Mouse (Mus musculus) mouse trophoblast stem cell (cell line): ENCODE measurements around the gene Jazf1.

Experiments used
- in situ Hi-C, 2 experiments: fragments of 300-500 bp; cut with MseI, MboI; formaldehyde crosslinking; loops; 2 replicates in 1 of 2; 3 replicates in 1 of 2; pipeline ENCODE4 v1.15.1; 2025

Gene Jazf1

GRCm38 (mm10) chr6:53014460-53015455 is 53.7 kb downstream of the Jazf1 start:
- in situ Hi-C loops, result no loop called here

DNA sequence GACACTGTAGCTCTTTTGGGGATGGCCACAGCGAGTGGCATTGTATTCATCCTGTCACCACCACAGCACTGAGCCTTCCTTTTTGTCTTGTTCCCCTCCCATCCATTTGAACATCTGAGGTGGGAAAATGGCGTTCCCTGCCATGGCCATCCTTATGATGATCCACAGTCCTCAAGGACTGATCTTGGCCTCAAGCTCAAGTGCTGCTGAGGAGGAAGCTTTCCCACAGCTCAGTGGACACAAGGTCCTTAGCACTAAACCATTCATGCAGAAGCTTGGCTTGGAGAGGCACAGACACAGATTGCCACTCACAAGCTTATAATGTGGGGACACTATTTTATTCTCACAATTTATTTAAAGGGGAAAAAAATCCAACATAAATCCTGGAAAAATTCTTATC is 58.1 kb downstream of the Jazf1 start:
- in situ Hi-C loops, result no loop called here

DNA sequence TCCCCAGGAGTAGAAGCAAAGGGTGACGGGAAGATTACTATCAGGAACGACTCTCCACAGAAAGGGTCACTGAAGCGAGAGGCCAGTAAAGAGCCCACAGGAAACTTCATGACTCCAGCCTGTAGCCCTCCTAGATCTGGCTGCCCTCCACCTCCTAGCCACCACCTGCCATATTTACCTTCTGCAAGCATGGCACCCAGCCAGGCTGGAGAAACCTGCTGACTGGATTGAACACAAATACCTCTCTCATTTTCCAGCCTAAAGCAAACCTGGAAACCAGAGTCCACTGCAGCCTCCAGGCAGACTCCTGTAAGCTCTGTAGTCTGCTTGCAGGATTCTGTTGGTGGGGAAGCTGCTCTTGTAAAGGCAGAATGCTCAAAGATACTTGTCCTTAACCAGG is 62.4 kb downstream of the Jazf1 start:
- in situ Hi-C loops, result no loop called here

- in situ Hi-C loops, result no loop called here
These were observed 62.9 kb downstream of the Jazf1 start for GRCm38 (mm10) chr6:53005544-53005943.

- in situ Hi-C loops, result no loop called here
These were observed 77.6 kb downstream of the Jazf1 start for GRCm38 (mm10) chr6:52990816-52991215.

GRCm38 (mm10) chr6:52987905-52988640 is 80.4 kb downstream of the Jazf1 start:
- in situ Hi-C loops, result no loop called here

DNA sequence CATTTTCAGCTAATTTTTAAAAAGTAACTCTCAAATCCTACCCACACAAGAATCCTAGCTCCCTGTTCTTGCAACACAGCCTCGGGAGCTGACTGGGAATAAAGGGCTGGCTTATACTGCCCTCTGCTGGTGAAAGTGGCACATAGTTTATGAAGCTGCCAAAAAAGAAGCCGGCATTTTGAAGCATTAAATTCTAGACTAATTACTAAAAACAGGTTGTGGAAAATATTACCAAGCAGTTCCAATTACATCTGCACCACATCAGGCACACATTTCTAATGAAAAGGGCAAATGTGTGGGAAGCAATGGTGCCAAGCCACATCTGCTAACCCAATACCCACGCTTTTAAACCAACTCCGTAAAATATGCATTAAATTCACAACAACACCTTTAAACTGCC is 81.0 kb downstream of the Jazf1 start:
- in situ Hi-C loops, result no loop called here

- in situ Hi-C loops, result no loop called here
These were observed 86.3 kb downstream of the Jazf1 start for GRCm38 (mm10) chr6:52982175-52982574.

DNA sequence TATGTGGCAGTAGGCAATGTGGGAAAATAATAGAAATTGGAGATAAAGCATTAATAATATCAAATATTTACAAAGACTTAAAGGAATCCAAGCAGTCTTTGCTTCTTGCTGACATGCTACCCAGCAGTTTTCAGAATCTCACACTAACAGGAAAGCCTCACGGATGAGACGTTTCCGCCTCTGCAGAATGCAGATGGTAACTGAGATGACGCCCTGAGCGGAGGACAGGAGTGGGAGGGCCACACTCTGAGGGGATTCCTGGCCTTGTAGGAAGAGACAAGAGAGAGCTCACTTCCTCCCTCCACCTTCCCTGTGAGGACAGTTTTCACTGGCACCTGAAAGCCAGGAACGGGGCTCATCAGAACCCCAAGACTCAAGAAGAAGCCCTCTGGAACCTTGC is 88.9 kb downstream of the Jazf1 start:
- in situ Hi-C loops, result no loop called here

- in situ Hi-C loops, result no loop called here
These were observed 95.1 kb downstream of the Jazf1 start for GRCm38 (mm10) chr6:52973351-52973750.

DNA sequence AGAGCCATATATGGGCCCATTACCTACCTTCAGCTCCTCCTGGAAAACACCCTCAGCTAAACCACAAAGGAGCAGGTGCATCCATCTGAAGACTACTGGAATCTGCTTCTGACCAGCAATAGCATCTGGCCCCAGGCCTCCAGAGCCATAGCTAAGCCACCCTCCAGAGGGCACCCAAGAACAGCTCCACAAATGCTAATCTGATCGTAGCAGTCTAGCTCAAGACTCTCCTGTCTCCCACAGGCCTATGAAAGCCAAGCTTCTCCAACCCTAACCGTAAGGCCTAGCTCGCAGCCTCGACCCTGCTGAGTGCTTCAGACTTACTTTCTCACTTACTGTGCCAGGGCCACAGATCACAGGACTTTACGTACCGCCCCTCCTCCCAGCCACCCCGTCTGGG is 96.3 kb downstream of the Jazf1 start:
- in situ Hi-C loops, result no loop called here

- in situ Hi-C loops, result no loop called here
These were observed 98.6 kb downstream of the Jazf1 start for GRCm38 (mm10) chr6:52969717-52970261.

DNA sequence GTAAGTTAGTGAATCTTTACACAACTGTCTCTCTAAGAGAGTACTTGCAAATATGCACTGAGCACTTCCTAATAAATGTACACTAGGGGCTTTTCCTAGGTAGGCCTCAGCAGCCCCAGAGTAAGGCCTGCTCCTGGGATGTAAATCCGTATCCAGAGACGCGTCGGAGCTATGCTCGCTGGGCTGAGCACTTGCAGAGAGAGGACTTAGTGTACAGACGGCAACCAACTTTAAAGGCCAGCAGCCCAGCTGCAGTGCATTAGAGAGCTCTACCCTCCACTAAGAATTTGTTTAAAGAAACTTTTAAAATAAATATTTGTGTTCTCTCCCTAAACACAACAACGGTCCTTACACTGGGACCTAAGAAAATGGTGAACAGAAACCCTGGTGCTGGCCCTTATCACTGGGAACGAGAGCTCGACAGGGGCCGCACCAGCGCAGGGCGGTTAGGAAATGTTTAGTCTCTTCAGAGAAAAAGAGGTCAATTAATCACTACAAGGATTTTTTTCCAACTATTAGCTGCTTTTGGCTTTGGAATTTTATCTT is 100.0 kb downstream of the Jazf1 start:
- in situ Hi-C loops, result no loop called here

- in situ Hi-C loops, result no loop called here
These were observed 100.7 kb downstream of the Jazf1 start for GRCm38 (mm10) chr6:52967557-52968270.

GRCm38 (mm10) chr6:52966001-52966400 is 102.4 kb downstream of the Jazf1 start:
- in situ Hi-C loops, result no loop called here

GRCm38 (mm10) chr6:52965340-52965739 is 103.1 kb downstream of the Jazf1 start:
- in situ Hi-C loops, result no loop called here

- in situ Hi-C loops, result no loop called here
These were observed 104.4 kb downstream of the Jazf1 start for GRCm38 (mm10) chr6:52963840-52964690.

DNA sequence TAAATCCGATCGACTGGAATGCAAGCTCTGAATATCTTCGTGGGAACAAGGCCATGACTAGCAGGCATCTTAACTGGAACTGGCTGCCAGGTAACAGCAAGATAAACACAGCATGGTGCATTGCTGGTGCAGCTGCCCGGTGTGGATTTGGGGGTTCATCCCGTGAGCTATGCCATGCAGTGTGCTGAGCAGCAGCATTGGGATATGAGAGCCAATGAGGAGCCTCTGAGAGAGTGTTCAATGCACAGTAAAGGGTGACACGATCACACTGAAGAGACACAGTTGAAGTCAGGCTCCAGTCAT is 105.0 kb downstream of the Jazf1 start:
- in situ Hi-C loops, result no loop called here

GRCm38 (mm10) chr6:52962600-52963429 is 105.6 kb downstream of the Jazf1 start:
- in situ Hi-C loops, result no loop called here
